Mouse (Mus musculus) MEL (cell line): ENCODE results near the gene Tmc4. TPM values are rescaled to one million over a fixed set of nuclear protein-coding genes. Genes with fewer than 3 reads are reported as not detected.

Source experiments
- DNase-seq: peaks from one replicate; pipeline ENCODE4 v3.0.0; 2011; ENCODE audit warnings: low read depth, low spot score
- H3K27ac ChIP-seq: 2 replicates; pipeline ENCODE4 v1.5.1; 2012; ENCODE audit warnings: low read depth, mild to moderate bottlenecking, control low read depth, low read length, moderate library complexity; ENCODE audit not compliant: control insufficient read depth
- H3K27me3 ChIP-seq, 2 experiments: fragments of 150-350 bp in 1 of 2; sonication (generic) in 1 of 2; 2 replicates each; pipeline ENCODE4 v1.6.1; 2012; ENCODE audit warnings: low read length in 2 of 2, mild to moderate bottlenecking in 2 of 2, improper control_type of control experiment in 1 of 2, moderate library complexity in 1 of 2; ENCODE audit not compliant: insufficient read depth in 2 of 2, control insufficient read depth in 1 of 2
- H3K36me3 ChIP-seq, 2 experiments: 2 replicates each; pipeline ENCODE4 v1.6.1; 2012 to 2014; ENCODE audit warnings: low read length in 2 of 2, improper control_type of control experiment in 1 of 2, inconsistent platforms in 1 of 2, mild to moderate bottlenecking in 1 of 2; ENCODE audit not compliant: insufficient read depth in 2 of 2, control insufficient read depth in 1 of 2
- H3K4me1 ChIP-seq, 2 experiments: fragments of 150-350 bp in 1 of 2; sonication (generic) in 1 of 2; 2 replicates each; pipeline ENCODE4 v1.6.1; 2012; ENCODE audit warnings: low read length in 2 of 2, improper control_type of control experiment in 1 of 2, mild to moderate bottlenecking in 1 of 2; ENCODE audit not compliant: insufficient read depth in 2 of 2, control insufficient read depth in 1 of 2
- H3K4me3 ChIP-seq, 2 experiments: fragments of 150-350 bp in 1 of 2; sonication (generic) in 1 of 2; 2 replicates each; pipeline ENCODE4 v1.5.1; 2012; ENCODE audit warnings: low read depth in 2 of 2, low read length in 2 of 2, mild to moderate bottlenecking in 2 of 2, moderate library complexity in 2 of 2, control low read depth in 1 of 2, improper control_type of control experiment in 1 of 2; ENCODE audit not compliant: control insufficient read depth in 1 of 2, insufficient read depth in 1 of 2
- H3K79me2 ChIP-seq: 2 replicates; pipeline ENCODE4 v1.6.1; 2012; ENCODE audit warnings: mild to moderate bottlenecking, low read length, moderate library complexity; ENCODE audit not compliant: control insufficient read depth, poor library complexity, insufficient read depth
- H3K9ac ChIP-seq: 2 replicates; pipeline ENCODE4 v1.6.1; 2012; ENCODE audit warnings: low read depth, mild to moderate bottlenecking, control low read depth, low read length, moderate library complexity; ENCODE audit not compliant: control insufficient read depth, poor library complexity, severe bottlenecking
- H3K9me3 ChIP-seq: fragments of 150-350 bp; sonication (generic); replicated peaks from 2 replicates; pipeline ENCODE4 v1.6.1; 2012; ENCODE audit warnings: mild to moderate bottlenecking, low read length, improper control_type of control experiment, moderate library complexity; ENCODE audit not compliant: insufficient read depth
- BHLHE40 ChIP-seq: IDR thresholded peaks from 2 replicates; pipeline ENCODE4 v1.6.1; 2012; ENCODE audit warnings: low read depth, mild to moderate bottlenecking, inconsistent platforms, low read length, improper control_type of control experiment, borderline replicate concordance
- CHD1 ChIP-seq: IDR thresholded peaks from 2 replicates; pipeline ENCODE4 v1.6.1; 2012; ENCODE audit warnings: low read depth, mild to moderate bottlenecking, inconsistent platforms, low read length, improper control_type of control experiment
- CHD2 ChIP-seq: IDR thresholded peaks from 2 replicates; pipeline ENCODE4 v1.6.1; 2011; ENCODE audit warnings: low read length, improper control_type of control experiment
- CTCF ChIP-seq, 3 experiments: IDR thresholded peaks in 2 of 3; conservative IDR thresholded peaks in 1 of 3; 2 replicates each; pipeline ENCODE4 v1.5.1; 2011 to 2012; ENCODE audit warnings: low read length in 3 of 3, low read depth in 2 of 3, mild to moderate bottlenecking in 2 of 3, improper control_type of control experiment in 1 of 3, inconsistent platforms in 1 of 3, mixed read lengths in 1 of 3, moderate library complexity in 1 of 3; ENCODE audit not compliant: control insufficient read depth in 1 of 3, insufficient read depth in 1 of 3, poor library complexity in 1 of 3, severe bottlenecking in 1 of 3
- E2F4 ChIP-seq: IDR thresholded peaks from 2 replicates; pipeline ENCODE4 v1.6.1; 2011; ENCODE audit warnings: low read depth, low read length, improper control_type of control experiment, borderline replicate concordance
- ETS1 ChIP-seq: IDR thresholded peaks from 2 replicates; pipeline ENCODE4 v1.6.1; 2012; ENCODE audit warnings: low read depth, mild to moderate bottlenecking, inconsistent platforms, low read length, improper control_type of control experiment, moderate library complexity
- GABPA ChIP-seq: IDR thresholded peaks from 2 replicates; pipeline ENCODE4 v1.6.1; 2012; ENCODE audit warnings: low read depth, mild to moderate bottlenecking, inconsistent platforms, low read length, improper control_type of control experiment, moderate library complexity
- HCFC1 ChIP-seq: IDR thresholded peaks from 2 replicates; pipeline ENCODE4 v1.6.1; 2012; ENCODE audit warnings: low read depth, mild to moderate bottlenecking, inconsistent platforms, low read length, improper control_type of control experiment, moderate library complexity
- JUND ChIP-seq: IDR thresholded peaks from 2 replicates; pipeline ENCODE4 v1.6.1; 2011; ENCODE audit warnings: low read depth, mild to moderate bottlenecking, improper control_type of control experiment, low read length
- KAT2A ChIP-seq: conservative IDR thresholded peaks from 2 replicates; pipeline ENCODE4 v1.6.1; 2012; ENCODE audit warnings: low read depth, low read length, improper control_type of control experiment, inconsistent platforms
- MAFK ChIP-seq: IDR thresholded peaks from 2 replicates; pipeline ENCODE4 v1.6.1; 2011; ENCODE audit warnings: low read depth, mild to moderate bottlenecking, low read length, improper control_type of control experiment, borderline replicate concordance
- MAX ChIP-seq: IDR thresholded peaks from 2 replicates; pipeline ENCODE4 v1.6.1; 2011; ENCODE audit warnings: low read length, improper control_type of control experiment
- MYB ChIP-seq: IDR thresholded peaks from 2 replicates; pipeline ENCODE4 v1.6.1; 2011; ENCODE audit warnings: mild to moderate bottlenecking, low read depth, low read length, improper control_type of control experiment
- NELFE ChIP-seq: IDR thresholded peaks from 2 replicates; pipeline ENCODE4 v1.6.1; 2011; ENCODE audit warnings: low read depth, low read length, improper control_type of control experiment
- NRF1 ChIP-seq: IDR thresholded peaks from 2 replicates; pipeline ENCODE4 v1.6.1; 2014; ENCODE audit warnings: low read depth, mild to moderate bottlenecking, inconsistent platforms, low read length, improper control_type of control experiment, moderate library complexity; ENCODE audit not compliant: poor library complexity, insufficient read depth, severe bottlenecking
- POLR2A ChIP-seq, 2 experiments: IDR thresholded peaks; 2 replicates each; pipeline ENCODE4 v1.6.1; 2011 to 2012; ENCODE audit warnings: low read length in 2 of 2, mild to moderate bottlenecking in 2 of 2, control low read depth in 1 of 2, improper control_type of control experiment in 1 of 2, low read depth in 1 of 2, moderate library complexity in 1 of 2; ENCODE audit not compliant: control insufficient read depth in 1 of 2, insufficient read depth in 1 of 2, poor library complexity in 1 of 2
- POLR2AphosphoS2 ChIP-seq: IDR thresholded peaks from 2 replicates; pipeline ENCODE4 v1.6.1; 2011; ENCODE audit warnings: low read length, improper control_type of control experiment
- POLR2AphosphoS5 ChIP-seq: IDR thresholded peaks from 2 replicates; pipeline ENCODE4 v1.6.1; 2012; ENCODE audit warnings: low read depth, borderline replicate concordance, mild to moderate bottlenecking, inconsistent platforms, low read length, moderate library complexity, mixed read lengths
- SIN3A ChIP-seq: IDR thresholded peaks from 2 replicates; pipeline ENCODE4 v1.6.1; 2012; ENCODE audit warnings: low read length, improper control_type of control experiment, inconsistent platforms
- SMC3 ChIP-seq: IDR thresholded peaks from 2 replicates; pipeline ENCODE4 v1.6.1; 2011; ENCODE audit warnings: low read depth, low read length, improper control_type of control experiment
- TBP ChIP-seq: IDR thresholded peaks from 2 replicates; pipeline ENCODE4 v1.8.0; 2011; ENCODE audit warnings: low read depth, low read length, improper control_type of control experiment
- USF1 ChIP-seq: IDR thresholded peaks from 2 replicates; pipeline ENCODE4 v1.6.1; 2014; ENCODE audit warnings: low read depth, mild to moderate bottlenecking, inconsistent platforms, low read length, improper control_type of control experiment, moderate library complexity
- USF2 ChIP-seq, 2 experiments: IDR thresholded peaks; 2 replicates each; pipeline ENCODE4 v1.6.1; 2011 to 2012; ENCODE audit warnings: improper control_type of control experiment in 2 of 2, low read length in 2 of 2, borderline replicate concordance in 1 of 2, inconsistent platforms in 1 of 2, low read depth in 1 of 2, mild to moderate bottlenecking in 1 of 2; ENCODE audit not compliant: insufficient read depth in 1 of 2
- ZMIZ1 ChIP-seq: IDR thresholded peaks from 2 replicates; pipeline ENCODE4 v1.6.1; 2012; ENCODE audit warnings: low read depth, mild to moderate bottlenecking, inconsistent platforms, low read length, improper control_type of control experiment, moderate library complexity
- ZNF384 ChIP-seq: IDR thresholded peaks from 2 replicates; pipeline ENCODE4 v1.6.1; 2012; ENCODE audit warnings: low read depth, mild to moderate bottlenecking, inconsistent platforms, low read length, improper control_type of control experiment
- polyA plus RNA-seq, 2 experiments: library from polyadenylated mRNA; stranded (reverse) in 1 of 2; unstranded in 1 of 2; fragments of >175 nt in 1 of 2; fragments of >200 nt in 1 of 2; gene quantifications; 2 replicates each; pipeline versions ENCODE4 v1.2.1 to v1.2.4; 2012; ENCODE audit warnings: low replicate concordance in 2 of 2, low read depth in 1 of 2; ENCODE audit not compliant: insufficient read length in 2 of 2, insufficient read depth in 1 of 2, missing spikeins in 1 of 2
- total RNA-seq: library from RNA; depleted of rRNA; stranded (reverse); fragments of 300-350 nt; gene quantifications from 2 replicates; pipeline ENCODE4 v1.2.3, GENCODE M21; 2012

The Tmc4 gene
- total and polyA plus RNA-seq, 3 experiments = 2.7 to 16.8 TPM; not detected in 1

DNA sequence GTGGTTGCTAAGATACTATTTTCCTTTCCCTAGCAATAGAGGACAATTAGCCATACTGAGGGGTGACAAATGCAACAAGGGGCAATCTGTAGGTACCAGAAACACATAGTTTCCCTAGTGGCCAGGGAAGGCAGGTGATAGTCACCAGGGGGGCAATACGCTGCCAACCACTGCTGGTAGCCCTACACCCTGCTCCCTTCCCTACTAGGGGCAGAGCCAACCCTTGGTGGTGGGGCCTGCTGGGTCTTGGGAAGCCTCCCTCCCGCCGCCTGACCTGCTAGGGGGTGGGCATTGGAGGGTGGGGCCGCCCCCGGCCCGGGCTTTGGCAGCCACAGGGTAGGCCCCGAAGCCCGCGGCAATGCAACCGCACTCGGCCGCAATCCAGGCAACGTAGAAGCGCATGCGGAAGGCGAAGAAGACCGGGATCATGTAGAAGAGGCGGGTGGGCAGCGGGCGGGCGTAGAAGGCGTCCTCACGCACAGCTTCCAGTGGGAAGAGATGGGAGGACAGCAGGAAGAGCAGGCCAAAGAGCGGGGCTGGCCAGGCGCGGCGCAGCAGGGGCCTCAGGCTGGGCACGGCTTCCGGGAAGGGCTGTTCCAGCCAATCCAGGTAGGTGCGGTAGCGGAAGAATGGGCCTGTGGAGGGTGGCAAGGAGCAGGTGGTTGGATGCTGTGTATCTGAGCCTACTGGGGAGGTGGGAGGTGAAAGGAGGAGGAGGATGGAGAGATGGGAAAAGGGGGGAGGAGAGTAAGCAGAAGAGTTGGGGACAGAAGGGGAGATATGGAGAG is 8.2 kb upstream of the Tmc4 start:
- H3K4me3 ChIP-seq = no peak overlapping the region
- DNase-seq = no peak
- no peaks in the 10 kb centered on the region for H3K27me3 ChIP-seq
- H3K79me2 ChIP-seq = no peaks in the 10 kb centered on the region
- H3K36me3 ChIP-seq = no peaks in the 10 kb centered on the region
- H3K4me1 ChIP-seq = peaks cover 0 to under 1% of the 10 kb centered on the region in 2 experiments; a peak in 1 of 4 replicates
- no peaks in the 10 kb centered on the region for H3K9me3 ChIP-seq
- no peak overlapping the region for H3K9ac ChIP-seq
- TF ChIP-seq CHD2 = no peak
- TF ChIP-seq NELFE = no peak
- TF ChIP-seq USF2 (IDR thresholded peaks at IDR 0.05; ENCODE audit: borderline replicate concordance in 1 of 2, insufficient read depth in 1 of 2, low read depth in 1 of 2, low read length in 2 of 2) = no peak
- TF ChIP-seq SIN3A = no peak
- no peak for TF ChIP-seq HCFC1
- no peak for TF ChIP-seq ETS1
- no peak for TF ChIP-seq JUND
- no peak for TF ChIP-seq MAX
- TF ChIP-seq E2F4 = no peak
- TF ChIP-seq USF1 = no peak
- no peak for TF ChIP-seq CTCF (IDR thresholded peaks at IDR 0.05 in 2 of 3, conservative IDR thresholded peaks at IDR 0.05 in 1 of 3; ENCODE audit: control insufficient read depth in 1 of 3, insufficient read depth in 1 of 3, low read depth in 2 of 3, low read length in 3 of 3, poor library complexity in 1 of 3, severe bottlenecking in 1 of 3)
- TF ChIP-seq ZNF384 = no peak
- TF ChIP-seq POLR2AphosphoS5 = no peak
- TF ChIP-seq NRF1 = no peak
- TF ChIP-seq MYB = no peak
- TF ChIP-seq TBP = no peak
- TF ChIP-seq MAFK = no peak
- no peak for TF ChIP-seq ZMIZ1
- no peak for TF ChIP-seq CHD1
- TF ChIP-seq POLR2A (IDR thresholded peaks at IDR 0.05; ENCODE audit: control insufficient read depth in 1 of 2, insufficient read depth in 1 of 2, low read depth in 1 of 2, low read length in 2 of 2, poor library complexity in 1 of 2) = no peak
- no peak overlapping the region for H3K27ac ChIP-seq

DNA sequence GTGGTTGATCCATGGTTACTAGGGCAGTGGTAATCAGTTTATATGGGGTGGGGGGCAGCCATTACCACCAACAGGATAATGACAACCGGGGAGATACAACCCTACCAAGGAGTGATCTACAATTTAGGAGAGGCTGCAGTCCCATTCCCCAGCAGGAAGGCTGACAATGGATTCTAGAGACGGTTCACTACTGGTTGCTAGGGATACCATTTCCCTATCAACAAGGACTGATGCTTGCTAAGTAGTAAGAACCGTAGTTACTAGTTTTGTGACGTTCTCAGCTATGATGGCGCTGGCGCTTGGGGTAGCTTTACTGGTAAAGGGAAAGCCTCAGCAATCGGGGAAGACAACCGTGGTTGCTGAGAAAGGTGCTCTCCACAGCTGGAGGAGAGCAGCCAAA is 7.3 kb upstream of the Tmc4 start:
- no peak for DNase-seq
- Histone ChIP-seq H3K4me1 (no peaks in the 10 kb centered on the region), H3K27ac (no peak overlapping the region), H3K79me2 (no peaks in the 10 kb centered on the region), H3K9me3 (no peaks in the 10 kb centered on the region), H3K27me3 (no peaks in the 10 kb centered on the region), H3K9ac (no peak overlapping the region), H3K36me3 (no peaks in the 10 kb centered on the region), H3K4me3 (no peak overlapping the region)
- TF ChIP-seq SMC3 (no peak), USF1 (no peak), JUND (no peak), SIN3A (no peak), GABPA (no peak), BHLHE40 (no peak), ZMIZ1 (no peak), POLR2A (IDR thresholded peaks at IDR 0.05; ENCODE audit: control insufficient read depth in 1 of 2, insufficient read depth in 1 of 2, low read depth in 1 of 2, low read length in 2 of 2, poor library complexity in 1 of 2) (no peak), CHD2 (no peak), KAT2A (no peak), HCFC1 (no peak), POLR2AphosphoS5 (no peak), ZNF384 (no peak), POLR2AphosphoS2 (no peak)
